Mouse (Mus musculus) midbrain, embryonic 16.5 days (tissue): ENCODE results near the gene Zyx. TPM values are rescaled to one million over a fixed set of nuclear protein-coding genes. Genes with fewer than 3 reads are reported as not detected.

ENCODE experiments used
- ATAC-seq: fragments of 200-750 bp; cut with Nextera tagmentation; 2 replicates; pipeline ENCODE4 v1.8.0; 2017; ENCODE audit warnings: moderate TSS enrichment
- H3K27ac ChIP-seq: fragments of 300-500 bp; sonication (generic); 2 replicates; pipeline ENCODE4 v1.5.1; 2014; ENCODE audit warnings: mild to moderate bottlenecking, low read length, mixed read lengths
- H3K27me3 ChIP-seq: fragments of 300-500 bp; sonication (generic); 2 replicates; pipeline ENCODE4 v1.6.1; 2014; ENCODE audit warnings: low read depth, low read length, mixed read lengths; ENCODE audit not compliant: control insufficient read depth, insufficient read depth
- H3K36me3 ChIP-seq: fragments of 300-500 bp; sonication (generic); 2 replicates; pipeline ENCODE4 v1.6.1; 2014; ENCODE audit warnings: mild to moderate bottlenecking, low read length, moderate library complexity, mixed read lengths; ENCODE audit not compliant: control insufficient read depth, insufficient read depth
- H3K4me1 ChIP-seq: fragments of 300-500 bp; sonication (generic); 2 replicates; pipeline ENCODE4 v1.6.1; 2014; ENCODE audit warnings: mild to moderate bottlenecking, low read length, mixed read lengths; ENCODE audit not compliant: control insufficient read depth, insufficient read depth
- H3K4me2 ChIP-seq: fragments of 300-500 bp; sonication (generic); 2 replicates; pipeline ENCODE4 v1.6.1; 2014; ENCODE audit warnings: mild to moderate bottlenecking, low read length, mixed read lengths
- H3K4me3 ChIP-seq: fragments of 300-500 bp; sonication (generic); 2 replicates; pipeline ENCODE4 v1.5.1; 2014; ENCODE audit warnings: low read depth, mild to moderate bottlenecking, low read length, moderate library complexity, mixed read lengths
- H3K9ac ChIP-seq: fragments of 300-500 bp; sonication (generic); 2 replicates; pipeline ENCODE4 v1.6.1; 2014; ENCODE audit warnings: low read depth, low read length, mixed read lengths
- H3K9me3 ChIP-seq: fragments of 300-500 bp; sonication (generic); replicated peaks from 2 replicates; pipeline ENCODE4 v1.6.1; 2014; ENCODE audit warnings: mild to moderate bottlenecking, low read length, mixed read lengths; ENCODE audit not compliant: control insufficient read depth, poor library complexity, severe bottlenecking
- WGBS: fragments of 180-500 bp; shearing (Covaris S2); extraction: QIAGEN DNeasy Blood & Tissue Kit; methylation state at CpG from one replicate; pipeline ENCODE4 v1.1.7; 2014; 5-methylcytosine and 5-hydroxymethylcytosine counted together
- polyA plus RNA-seq: library from polyadenylated mRNA; unstranded; fragments of >200 nt; fragmentation: Nextera tagmentation; extraction: Ambion mirVana; gene quantifications from 2 replicates; pipeline ENCODE4 v1.2.1, GENCODE M21; 2015

Zyx gene
- polyA plus RNA-seq, 1 experiment from 2014 or later: 55.1 TPM

DNA sequence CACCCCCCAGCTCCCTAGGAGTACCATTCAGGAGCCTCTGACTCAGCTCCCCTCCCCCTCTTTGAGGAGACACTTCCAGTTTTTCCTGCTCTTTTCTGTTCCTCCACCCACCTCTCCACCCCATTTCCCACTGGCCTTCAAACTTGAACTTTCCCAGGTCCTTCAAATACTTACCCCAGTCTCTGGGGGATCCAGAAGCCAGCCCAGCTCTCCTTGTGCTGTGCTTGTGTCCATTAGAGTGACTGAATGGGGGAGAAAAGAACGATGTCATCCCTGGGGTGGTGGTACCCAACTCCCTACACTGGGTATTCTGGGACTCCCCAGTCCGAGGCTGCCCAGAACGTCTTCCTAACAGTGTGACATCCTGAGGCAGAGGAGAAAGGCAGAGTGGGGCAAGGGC lies 22.6 kb downstream of the Zyx start:
- no peak overlapping the region for H3K4me3 ChIP-seq
- ATAC-seq: no peak
- WGBS: 15% methylated on average over 3 of the region's 3 CpGs
- H3K4me2 ChIP-seq: no peak overlapping the region
- H3K27ac ChIP-seq: no peak overlapping the region
- H3K9me3 ChIP-seq: no peaks in the 10 kb centered on the region
- no peak overlapping the region for H3K9ac ChIP-seq
- H3K27me3 ChIP-seq: peaks cover 5% of the 10 kb centered on the region
- no peaks in the 10 kb centered on the region for H3K36me3 ChIP-seq
- peaks cover 10% of the 10 kb centered on the region for H3K4me1 ChIP-seq

GRCm38 (mm10) chr6:42372421-42372815 lies 23.0 kb downstream of the Zyx start:
- Histone ChIP-seq H3K4me1 (peaks cover 10% of the 10 kb centered on the region), H3K9ac (no peak overlapping the region), H3K4me3 (no peak overlapping the region), H3K4me2 (no peak overlapping the region), H3K27me3 (peaks cover 5% of the 10 kb centered on the region), H3K36me3 (no peaks in the 10 kb centered on the region), H3K27ac (no peak overlapping the region), H3K9me3 (no peaks in the 10 kb centered on the region)
- peak; percentile 22 for ATAC-seq
- WGBS: 17% methylated on average over 9 of the region's 9 CpGs

DNA sequence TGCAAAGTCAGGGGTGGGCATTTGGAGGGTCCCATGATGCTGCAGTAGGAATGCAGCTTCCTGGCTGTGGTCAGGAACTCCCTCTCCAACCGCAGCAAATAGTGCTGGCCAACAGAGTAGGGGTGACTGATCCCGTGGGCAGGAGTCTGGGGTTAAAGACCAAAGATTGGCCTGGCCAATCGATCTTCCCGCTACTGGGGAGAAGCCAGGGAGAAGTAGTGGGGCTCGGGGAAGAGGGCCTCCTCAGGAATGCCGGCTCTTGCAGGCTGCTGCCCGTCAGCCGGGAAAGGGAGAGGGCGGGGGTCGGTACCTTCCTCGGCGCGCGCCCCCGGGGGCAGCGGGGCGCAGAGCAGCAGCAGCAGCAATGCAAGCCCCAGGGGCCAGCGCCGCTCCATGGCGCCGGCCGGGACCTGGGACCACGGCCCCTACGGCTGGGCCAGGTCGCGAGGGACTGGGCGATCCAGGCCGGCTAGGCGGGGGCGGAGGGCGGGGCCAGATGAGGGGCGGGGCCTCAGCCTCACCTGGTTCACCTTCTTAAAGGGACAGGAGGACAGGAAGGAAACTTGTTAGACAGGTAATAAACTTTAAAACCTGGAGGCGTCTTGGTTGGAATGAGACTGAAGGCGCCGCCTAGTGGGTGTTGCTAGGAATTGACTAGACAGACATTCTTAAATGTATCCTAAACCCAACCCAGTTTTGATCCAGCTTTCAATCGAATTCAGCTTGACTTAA lies 23.6 kb downstream of the Zyx start, which contains the start of gene Epha1:
Epha1 (minus strand) TSS at position 453 of the 732 bp plus-strand sequence.
- ATAC-seq: peak; percentile 75
- Histone ChIP-seq H3K4me2 (peak within 1 kb of the TSS; percentile 70), H3K36me3 (no peaks in the 10 kb centered on the region), H3K4me3 (peak within 1 kb of the TSS; percentile 42), H3K4me1 (peaks cover 10% of the 10 kb centered on the region), H3K9ac (peak within 1 kb of the TSS; percentile 47; the same call in 1 of the 2 replicates), H3K27ac (no peak within 1 kb of the TSS), H3K27me3 (peaks cover 5% of the 10 kb centered on the region), H3K9me3 (no peaks in the 10 kb centered on the region)
- WGBS: 1% methylated on average over 33 of the region's 36 CpGs

DNA sequence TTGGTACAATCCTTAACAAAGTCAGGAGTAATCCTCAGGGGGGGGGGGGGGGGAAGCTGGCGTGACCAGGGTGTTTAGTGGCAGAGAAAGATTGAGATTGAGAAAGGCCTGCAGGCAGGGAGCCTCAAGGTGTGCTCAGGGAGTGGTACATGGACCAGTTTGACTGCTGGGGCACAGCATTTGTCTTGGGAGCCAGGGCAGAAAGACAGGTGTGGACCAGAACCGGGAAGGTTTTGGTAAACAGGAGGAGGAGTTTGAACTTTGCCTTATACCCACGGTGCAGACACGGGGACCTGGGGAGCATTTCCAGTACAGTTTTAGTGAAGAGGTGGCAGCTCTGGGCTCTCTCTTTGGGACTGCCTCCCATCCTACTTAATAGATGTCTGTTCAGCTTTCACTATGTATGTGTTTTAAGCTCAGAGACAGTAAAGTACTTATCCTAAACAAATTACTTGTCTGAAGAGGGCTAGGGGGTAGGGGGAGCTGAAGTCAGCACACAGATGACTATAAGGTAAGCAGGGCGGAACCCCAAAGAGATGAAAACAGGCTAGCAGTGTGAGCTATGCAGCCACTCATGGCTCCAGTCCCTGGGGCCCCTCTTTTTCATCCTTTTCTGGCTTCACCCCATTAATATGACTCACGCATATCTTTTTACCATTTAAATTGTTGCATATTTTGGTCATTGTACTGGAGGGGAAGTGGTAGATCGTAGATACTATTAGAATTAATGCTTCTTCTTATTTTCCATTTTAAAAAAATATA lies 24.4 kb downstream of the Zyx start:
- Histone ChIP-seq H3K9ac (0 out of 2 replicates have a peak overlapping the region, but pooled peaks have one; percentile 39), H3K4me1 (peaks cover 10% of the 10 kb centered on the region), H3K27ac (no peak overlapping the region), H3K36me3 (no peaks in the 10 kb centered on the region), H3K4me2 (peak overlapping the region; percentile 70), H3K4me3 (peak overlapping the region; percentile 42), H3K9me3 (no peaks in the 10 kb centered on the region), H3K27me3 (peaks cover 5% of the 10 kb centered on the region)
- peak; percentile 21; the same call in 1 of the 2 replicates for ATAC-seq
- WGBS: 42% methylated on average over 7 of the region's 7 CpGs

DNA sequence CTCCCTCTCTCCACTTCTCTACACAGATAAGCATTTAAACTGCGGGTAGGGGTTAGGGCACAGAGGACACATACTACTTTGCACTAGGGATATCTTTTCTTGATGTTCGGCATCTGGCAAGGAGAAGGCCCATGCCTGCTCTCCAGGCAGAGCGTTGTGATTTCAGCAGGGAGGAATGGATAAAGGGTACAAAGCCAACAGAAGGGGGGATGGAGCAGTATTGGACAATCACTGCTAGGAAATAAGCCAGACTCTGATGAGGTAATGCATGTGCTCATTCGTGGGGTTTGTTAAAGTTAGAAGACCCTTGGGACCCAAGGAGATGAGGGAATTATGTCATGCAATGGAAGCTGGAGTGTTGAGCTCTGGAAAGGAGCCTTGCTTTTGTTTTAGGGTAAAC lies 25.3 kb downstream of the Zyx start:
- H3K4me1 ChIP-seq: peaks cover 10% of the 10 kb centered on the region
- H3K4me2 ChIP-seq: no peak overlapping the region
- ATAC-seq: no peak
- 78% methylated on average over 4 of the region's 4 CpGs for WGBS
- H3K4me3 ChIP-seq: no peak overlapping the region
- no peak overlapping the region for H3K9ac ChIP-seq
- H3K36me3 ChIP-seq: no peaks in the 10 kb centered on the region
- no peak overlapping the region for H3K27ac ChIP-seq
- peaks cover 5% of the 10 kb centered on the region for H3K27me3 ChIP-seq
- H3K9me3 ChIP-seq: no peaks in the 10 kb centered on the region

DNA sequence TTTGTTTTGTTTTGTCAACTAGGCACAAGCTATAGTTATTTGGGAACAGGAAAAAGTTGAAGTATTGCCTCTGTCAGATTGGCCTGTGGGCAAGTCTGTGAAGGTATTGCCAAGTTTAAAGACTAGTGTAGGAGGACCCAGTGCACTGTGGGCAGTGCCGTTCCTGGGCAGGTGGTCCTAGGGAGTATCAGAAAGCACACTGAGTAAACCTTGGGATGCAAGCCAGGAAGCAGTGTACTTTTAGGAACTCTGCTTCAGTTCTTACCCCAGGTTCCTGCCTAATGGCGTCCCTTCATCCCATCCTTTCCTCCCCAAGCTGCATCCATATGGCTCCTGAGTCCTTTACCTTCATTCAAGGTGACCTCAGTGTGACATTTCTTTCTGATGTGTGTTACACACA lies 25.7 kb downstream of the Zyx start:
- no peak for ATAC-seq
- H3K9me3 ChIP-seq: no peaks in the 10 kb centered on the region
- no peak overlapping the region for H3K4me3 ChIP-seq

GRCm38 (mm10) chr6:42376016-42376415 lies 26.6 kb downstream of the Zyx start:
- ATAC-seq: no peak
- Histone ChIP-seq H3K4me2 (no peak overlapping the region), H3K27ac (no peak overlapping the region), H3K36me3 (no peaks in the 10 kb centered on the region), H3K9ac (no peak overlapping the region), H3K4me3 (no peak overlapping the region), H3K27me3 (peaks cover 5% of the 10 kb centered on the region), H3K9me3 (no peaks in the 10 kb centered on the region), H3K4me1 (peaks cover 10% of the 10 kb centered on the region)
- WGBS: 27% methylated on average over 4 of the region's 4 CpGs

More for the DNA sequence above, 25.7 kb downstream of the Zyx start:
- Histone ChIP-seq H3K27ac (no peak overlapping the region), H3K36me3 (no peaks in the 10 kb centered on the region), H3K27me3 (peaks cover 5% of the 10 kb centered on the region), H3K4me1 (peaks cover 10% of the 10 kb centered on the region), H3K9ac (no peak overlapping the region), H3K4me2 (no peak overlapping the region)
- whole genome bisulfite sequencing: 85% methylated on average over 2 of the region's 2 CpGs

DNA sequence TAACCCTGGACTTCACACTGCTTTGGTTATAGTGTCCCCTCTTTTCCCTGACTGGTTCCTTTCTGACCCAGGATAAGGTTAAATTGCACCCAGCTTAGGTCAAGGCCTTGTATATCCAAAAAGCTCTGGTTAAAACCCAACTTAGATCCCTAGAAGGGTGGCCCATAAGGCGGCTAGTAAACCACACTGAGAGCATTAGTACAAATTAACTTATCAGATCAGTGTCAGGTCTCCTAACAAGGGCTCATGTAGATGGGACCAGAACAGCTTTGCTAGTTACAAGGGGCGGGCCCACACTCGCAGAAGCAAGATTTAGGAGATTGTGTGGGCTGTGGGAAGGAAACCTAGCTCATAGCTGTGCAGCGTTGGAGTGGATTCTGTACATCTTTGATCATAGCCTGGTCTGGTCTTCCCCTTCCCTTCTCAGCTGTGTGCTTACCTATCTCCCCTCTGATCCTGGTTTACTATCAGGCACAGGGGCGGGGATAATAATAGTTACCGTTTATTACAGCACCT lies 27.1 kb downstream of the Zyx start:
- H3K9me3 ChIP-seq: no peaks in the 10 kb centered on the region
- 76% methylated on average over 6 of the region's 6 CpGs for WGBS
- H3K27ac ChIP-seq: no peak overlapping the region
- H3K4me2 ChIP-seq: no peak overlapping the region
- no peak overlapping the region for H3K9ac ChIP-seq
- no peak for ATAC-seq
- peaks cover 10% of the 10 kb centered on the region for H3K4me1 ChIP-seq
- H3K27me3 ChIP-seq: peaks cover 5% of the 10 kb centered on the region; the same call in 1 of the 2 replicates
- no peak overlapping the region for H3K4me3 ChIP-seq
- H3K36me3 ChIP-seq: no peaks in the 10 kb centered on the region

GRCm38 (mm10) chr6:42377280-42377679 lies 27.9 kb downstream of the Zyx start:
- Histone ChIP-seq H3K4me1 (peaks cover 10% of the 10 kb centered on the region), H3K4me3 (no peak overlapping the region), H3K27ac (no peak overlapping the region), H3K27me3 (peaks cover 5% of the 10 kb centered on the region; the same call in 1 of the 2 replicates), H3K9ac (no peak overlapping the region), H3K4me2 (no peak overlapping the region), H3K36me3 (no peaks in the 10 kb centered on the region), H3K9me3 (no peaks in the 10 kb centered on the region)
- no peak for ATAC-seq
- WGBS: 56% methylated on average over 5 of the region's 5 CpGs
